Mouse (Mus musculus) embryo, embryonic 10 days (tissue): ENCODE measurements around the gene Olfr1128.
"Not testable (repeated sequence)": the region's sequence is repeated elsewhere in the genome, so short reads cannot be mapped to it uniquely, and the experiment has no call there.

Experiments used
- DNase-seq: peaks from one replicate; pipeline ENCODE4 v3.0.0-alpha.2; 2015; ENCODE audit warnings: low spot score

Olfr1128 gene

DNA sequence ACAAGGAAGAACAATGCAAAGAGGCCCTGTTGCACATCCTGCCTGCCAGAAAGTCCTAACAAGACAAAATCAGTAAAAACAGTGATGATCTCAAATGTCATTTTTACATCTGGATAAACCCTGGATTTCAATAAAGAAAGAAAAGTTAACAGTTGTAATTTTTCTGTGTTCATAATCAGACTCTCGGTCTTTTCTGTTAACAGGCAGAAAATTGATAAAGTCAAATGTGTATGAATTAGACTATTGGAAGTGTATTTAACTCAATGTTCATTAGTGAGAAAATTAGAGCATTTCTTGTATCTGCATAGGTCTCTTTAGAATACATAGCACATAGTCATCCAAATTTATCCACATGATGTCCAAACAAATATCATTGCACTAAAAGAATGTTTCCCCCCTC lies at the start of gene Olfr1128:
Gene Olfr1128 (minus strand): TSS at position 101 of the 400 bp plus-strand sequence.
- no peak for DNase-seq

DNA sequence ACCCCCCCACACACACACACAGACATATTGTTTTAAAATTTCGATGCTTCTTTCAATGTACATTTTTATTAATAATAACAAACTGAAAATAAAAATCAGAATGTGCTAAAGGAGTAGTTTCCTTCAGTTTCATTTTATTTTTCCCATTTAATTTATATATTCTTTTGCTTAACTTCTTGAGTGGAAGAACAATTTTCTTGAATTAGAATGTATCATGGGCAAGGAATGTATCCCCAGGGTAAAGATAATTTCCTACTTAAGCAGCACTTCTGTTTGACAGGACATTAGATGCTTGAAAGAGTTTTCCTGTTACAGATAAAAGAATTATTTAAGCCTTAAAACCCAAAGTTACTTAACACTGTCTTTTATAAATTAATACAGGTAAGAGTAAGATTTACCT lies 28.3 kb upstream of the Olfr1128 start, which contains the start of gene Olfr1129:
Gene Olfr1129 (plus strand): TSS at position 301 of the 400 bp plus-strand sequence.
- DNase-seq, result not testable (repeated sequence)

- no peak for DNase-seq
Measured at GRCm38 (mm10) chr2:87534826-87535225, 10.5 kb downstream of the Olfr1128 start.

DNA sequence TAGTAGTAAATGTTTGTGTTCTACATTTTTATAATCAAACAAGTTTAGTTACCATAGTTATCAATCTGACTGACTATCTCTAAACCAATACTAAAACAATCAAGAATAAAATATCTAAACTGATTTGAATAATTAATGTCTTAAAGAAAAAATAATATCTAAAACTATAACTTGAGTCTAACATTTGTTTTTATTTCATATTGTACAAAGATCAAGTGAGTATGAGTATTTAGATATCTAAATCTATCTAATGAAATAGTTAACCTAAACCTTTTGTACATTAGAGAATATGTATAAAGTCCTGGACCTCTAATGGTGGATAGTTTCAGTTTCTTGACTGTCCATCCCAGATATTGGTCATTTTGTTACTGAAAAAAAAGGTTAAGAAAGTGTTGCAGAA lies 13.8 kb downstream of the Olfr1128 start, which contains the start of gene Olfr153:
Gene Olfr153 (plus strand): TSS at position 301 of the 400 bp plus-strand sequence.
- DNase-seq, result no peak

GRCm38 (mm10) chr2:87525899-87526616 lies 19.3 kb downstream of the Olfr1128 start:
- peak; percentile 54 for DNase-seq

DNA sequence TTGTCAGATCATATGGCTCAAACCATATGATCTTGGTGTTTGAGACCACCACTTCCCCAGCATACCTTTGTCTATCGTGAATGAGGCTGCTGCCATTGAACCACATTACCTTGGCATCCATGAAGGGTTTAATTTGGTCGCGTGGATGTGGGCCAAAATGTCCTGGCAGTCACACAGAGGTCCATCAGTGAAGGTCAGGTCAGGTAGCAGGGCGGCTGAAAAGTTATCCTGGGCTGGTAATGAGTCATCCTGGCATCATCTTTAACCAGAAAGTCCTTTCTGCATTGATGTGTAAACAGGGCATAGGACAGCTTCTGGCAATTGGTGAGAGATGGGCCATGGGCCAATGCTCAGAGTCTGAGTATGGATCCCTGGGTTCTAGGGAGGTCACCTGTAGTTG lies 24.7 kb downstream of the Olfr1128 start:
- DNase-seq, result no peak

- no peak for DNase-seq
Measured at GRCm38 (mm10) chr2:87516581-87516980, 28.8 kb downstream of the Olfr1128 start.

DNA sequence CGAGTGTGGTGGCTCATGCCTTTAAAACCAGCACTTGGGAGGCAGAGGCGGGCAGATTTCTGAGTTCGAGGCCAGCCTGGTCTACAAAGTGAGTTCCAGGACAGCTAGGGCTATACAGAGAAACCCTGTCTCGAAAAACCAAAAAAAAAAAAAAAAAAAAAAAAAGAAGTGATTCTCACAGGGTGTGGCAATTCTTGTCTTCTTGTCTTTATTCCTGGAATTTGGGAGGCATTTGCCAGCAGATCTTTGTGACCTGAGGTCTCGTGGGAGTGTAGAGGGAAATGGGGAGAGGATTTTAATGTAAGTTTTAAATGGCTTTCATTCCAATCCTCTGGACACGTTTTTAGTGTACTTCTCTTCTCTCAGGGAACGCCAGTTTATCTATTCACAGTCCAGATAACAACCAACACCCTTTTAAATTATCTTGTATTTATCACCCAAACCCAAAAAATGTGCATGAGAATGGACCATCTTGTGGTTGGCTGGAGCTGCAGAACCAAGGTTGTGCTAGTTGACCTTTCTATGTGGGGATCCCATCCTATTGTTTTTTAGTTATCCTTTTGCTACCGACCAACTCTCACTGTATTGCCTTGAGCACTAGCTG lies 29.8 kb downstream of the Olfr1128 start:
- DNase-seq, result no peak

DNA sequence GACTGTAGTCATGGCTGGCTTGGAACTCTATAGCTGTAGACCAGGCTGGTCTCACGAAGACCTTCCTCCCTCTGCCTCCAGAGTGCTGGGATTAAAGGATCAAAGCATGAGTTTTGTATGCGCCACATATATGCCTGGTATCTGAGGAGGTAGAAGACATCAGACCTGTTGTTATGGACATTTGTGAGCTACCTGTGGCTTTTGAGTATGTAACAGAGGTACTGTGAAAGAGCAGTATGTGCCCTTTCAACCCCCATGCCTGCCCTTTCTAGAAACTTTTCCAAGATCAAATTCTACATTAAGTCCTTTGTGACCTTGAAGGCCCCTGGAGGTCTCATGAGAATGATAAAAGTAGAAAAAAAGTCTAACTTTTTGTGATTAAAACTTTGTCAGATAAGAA lies 30.3 kb downstream of the Olfr1128 start:
- no peak for DNase-seq

DNA sequence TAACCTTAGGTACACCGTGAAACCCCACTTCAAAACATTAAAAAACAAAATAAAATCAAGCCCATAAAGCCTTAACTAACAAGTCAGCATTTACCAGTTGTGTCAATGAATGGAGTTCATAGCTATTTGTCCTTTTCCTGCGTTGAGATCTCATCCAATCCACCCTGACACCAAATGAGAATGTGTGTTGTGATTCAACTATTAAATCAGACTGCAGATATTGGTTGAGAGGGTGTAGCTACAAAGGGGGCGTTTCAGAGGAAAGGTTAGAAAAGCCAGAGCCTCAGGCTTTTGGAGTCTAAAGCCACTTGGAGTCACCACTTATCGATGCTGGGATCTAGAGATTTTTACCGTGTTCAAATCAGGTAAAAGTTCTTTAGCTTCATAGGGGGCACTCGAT lies 39.1 kb downstream of the Olfr1128 start, which contains the start of gene Pramel6:
Gene Pramel6 (plus strand): TSS at position 301 of the 400 bp plus-strand sequence.
- no peak for DNase-seq

- DNase-seq, result not testable (repeated sequence)
Measured at GRCm38 (mm10) chr2:87496993-87497392, 48.3 kb downstream of the Olfr1128 start, which contains the start of gene Pramel7. Gene Pramel7, minus strand, starts transcription at chr2:87497093.
